ENCODE assay signal across 8 mouse cellular contexts in genomic region chr15:82274593-82274926, GRCm38 (mm10). TPM values are rescaled to one million over a fixed set of nuclear protein-coding genes. Genes with fewer than 3 reads are reported as not detected.
DNase-seq lines count a peak whose midpoint lies in the region; ATAC-seq and TF ChIP-seq lines count a peak whose summit lies in the region.

Gene Sept3 (plus strand): TSS chr15:82274893.

- no peak for DNase-seq in frontal cortex, adult 2 months (ENCODE audit: extremely low spot score in 1 of 2, low spot score in 1 of 2)
- DNase-seq in frontal cortex, postnatal 25 days (ENCODE audit: low spot score in 2 of 2) = no peak
- DNase-seq in spleen, adult 2 months (ENCODE audit: low read depth in 1 of 2, low spot score in 2 of 2) = no peak
- no peak for DNase-seq in spleen, adult 12 weeks (ENCODE audit: low spot score)
- no peak for DNase-seq in urinary bladder, postnatal 25 days (ENCODE audit: low spot score)
- no peak for DNase-seq in right cerebral cortex, postnatal 4 days

- no peaks in the 10 kb centered on the region for H3K9me3 ChIP-seq in limb, embryonic 15.5 days

- TF ChIP-seq POLR2A in spleen, adult 2 months (IDR thresholded peaks at IDR 0.05; ENCODE audit: low read depth, low read length) = no peak

- no peaks in the 10 kb centered on the region; the same call in none of the 2 replicates for H3K4me1 ChIP-seq in spleen, adult 2 months (ENCODE audit: control insufficient read depth, insufficient read depth, insufficient read length)
- peaks cover 21% of the 10 kb centered on the region for H3K4me1 ChIP-seq in limb, embryonic 15.5 days

- TF ChIP-seq CTCF in spleen, adult 2 months (IDR thresholded peaks at IDR 0.05; ENCODE audit: extremely low read depth, insufficient read depth, insufficient read length, insufficient replicate concordance) = no peak

- peak within 1 kb of the TSS; percentile 61 for H3K9ac ChIP-seq in limb, embryonic 15.5 days

- H3K27me3 ChIP-seq in spleen, adult 2 months (ENCODE audit: control insufficient read depth, insufficient read depth, low read length) = peaks cover 12% of the 10 kb centered on the region
- H3K27me3 ChIP-seq in limb, embryonic 15.5 days = peaks cover 45% of the 10 kb centered on the region

- H3K4me2 ChIP-seq in limb, embryonic 15.5 days = peak within 1 kb of the TSS; percentile 99

- H3K36me3 ChIP-seq in spleen, adult 2 months (ENCODE audit: control insufficient read depth, insufficient read depth, low read length) = no peaks in the 10 kb centered on the region
- no peaks in the 10 kb centered on the region for H3K36me3 ChIP-seq in limb, embryonic 15.5 days

- no peak within 1 kb of the TSS for H3K27ac ChIP-seq in spleen, adult 2 months (ENCODE audit: insufficient read depth, low read length)
- H3K27ac ChIP-seq in limb, embryonic 15.5 days = no peak within 1 kb of the TSS

- ATAC-seq in limb, embryonic 15.5 days (ENCODE audit: insufficient number of reproducible peaks, low FRiP score, low TSS enrichment, low read depth) = no peak
- ATAC-seq in erythroid progenitor cell, adult 5-6 weeks (replicated peaks; ENCODE audit: low FRiP score, poor library complexity, severe bottlenecking) = no peak

- peak within 1 kb of the TSS; percentile 33; the same call in 1 of the 2 replicates for H3K4me3 ChIP-seq in spleen, adult 2 months (ENCODE audit: extremely low read depth, insufficient read depth, insufficient read length)
- H3K4me3 ChIP-seq in limb, embryonic 15.5 days = peak within 1 kb of the TSS; percentile 58

- WGBS in spleen, adult 2 months = 28% methylated on average over 6 of the region's 6 CpGs
- WGBS in limb, embryonic 15.5 days = 23% methylated on average over 6 of the region's 6 CpGs

RNA-seq across cellular contexts. Expression of gene Sept3, which starts in this region (rescaled TPM):
- polyA plus RNA-seq in frontal cortex, adult 2 months (2012; rRNA removed) = 344 and 374 TPM in 2 replicates
- 1.6 and 1.8 TPM in 2 replicates for polyA plus RNA-seq in spleen, adult 2 months (2012; rRNA removed)
- polyA plus RNA-seq in limb, embryonic 15.5 days (2015; fragmentation: Nextera tagmentation; extraction: Ambion mirVana) = 5.5 and 8.4 TPM in 2 replicates
- total RNA-seq in erythroid progenitor cell, adult 5-6 weeks (2015; ENCODE audit: low replicate concordance) = not detected in 2 replicates
- not detected in 2 replicates for total RNA-seq in erythroid progenitor cell, adult 5-6 weeks (2017; ENCODE audit: low replicate concordance)

Comparison
In these comparisons a context has a peak if more than half of its experiments do, and no peak if none do; other contexts are left out.
1. RNA of gene Sept3 (polyA plus RNA-seq): 344 to 374 TPM in frontal cortex, adult 2 months; 5.5 to 8.4 TPM in limb, embryonic 15.5 days and 1.6 to 1.8 TPM in spleen, adult 2 months; every median in the first group is over 10 times any median in the second.